Mouse (Mus musculus) left cerebral cortex, adult 9 months (tissue): ENCODE measurements around the gene Dennd6a.
"Not testable (repeated sequence)": the region's sequence is repeated elsewhere in the genome, so short reads cannot be mapped to it uniquely, and the experiment has no call there.

ENCODE experiments used
- DNase-seq, 2 experiments: peaks; one replicate each; pipeline ENCODE4 v3.0.0; 2022; ENCODE audit warnings: low spot score in 2 of 2

Dennd6a gene

GRCm38 (mm10) chr14:26573556-26573955 lies at the start of gene Dennd6a:
Dennd6a (plus strand) TSS chr14:26573856.
- not testable (repeated sequence) for DNase-seq

DNA sequence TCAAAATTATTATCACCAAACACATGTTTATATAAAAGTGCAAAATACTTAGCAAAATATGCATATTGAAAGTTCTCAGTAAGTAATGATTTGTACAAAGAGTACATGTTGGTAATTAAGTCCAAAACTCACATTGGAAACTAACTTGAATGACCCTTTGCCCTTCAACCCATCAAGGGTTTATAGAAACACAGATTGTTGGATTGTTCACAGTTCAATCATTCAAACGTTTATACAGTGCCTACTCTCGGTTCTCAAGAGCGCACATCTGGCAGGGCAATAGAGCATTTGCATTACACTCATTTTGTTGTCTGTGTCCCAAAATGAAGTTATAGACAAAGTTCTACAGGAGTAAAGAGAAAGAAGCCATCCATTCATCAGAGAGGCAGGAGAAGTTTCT lies 47.7 kb upstream of the Dennd6a start:
- DNase-seq = no peak

DNA sequence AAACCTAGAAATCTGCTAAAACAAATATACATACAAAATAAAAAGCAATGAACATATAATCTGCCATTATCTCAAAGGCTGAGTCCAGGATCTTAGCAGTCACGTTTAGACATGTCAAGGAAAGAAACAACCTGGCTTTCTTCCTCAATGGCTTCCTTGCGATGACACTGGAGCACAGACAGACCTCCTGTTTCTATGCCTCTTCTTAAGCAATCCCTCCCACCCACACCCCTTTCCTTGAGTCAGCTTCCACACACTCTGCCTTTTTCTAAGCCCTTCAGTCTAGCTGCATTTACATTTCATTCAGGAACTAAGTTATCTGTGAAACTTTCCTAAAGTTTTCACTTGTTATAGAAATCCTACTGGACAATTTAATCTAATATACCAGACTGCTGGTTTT lies 45.4 kb upstream of the Dennd6a start:
- no peak for DNase-seq

- DNase-seq = no peak
Observed at GRCm38 (mm10) chr14:26530350-26530749, 43.3 kb upstream of the Dennd6a start.

GRCm38 (mm10) chr14:26531410-26532313 lies 42.0 kb upstream of the Dennd6a start:
- no peak for DNase-seq

DNA sequence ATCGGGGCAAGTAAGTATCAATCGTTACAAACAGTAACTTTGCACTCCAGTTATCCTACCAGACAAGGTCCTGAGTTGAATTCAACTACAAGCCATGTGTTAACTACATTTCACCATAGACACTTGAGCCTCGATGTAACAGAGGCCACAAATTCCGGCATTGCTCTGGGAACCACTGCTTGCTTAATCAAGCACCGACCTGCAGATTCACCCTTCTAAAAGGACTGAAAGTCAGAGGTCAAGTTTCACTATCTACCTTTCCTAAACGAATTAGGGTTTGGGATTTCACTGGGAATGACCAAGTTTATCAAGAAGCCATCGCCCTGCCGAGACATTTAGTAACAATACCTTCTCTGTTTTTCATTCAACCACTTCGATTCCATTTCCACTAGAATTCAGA lies 40.9 kb upstream of the Dennd6a start:
- no peak for DNase-seq

GRCm38 (mm10) chr14:26533267-26533666 lies 40.4 kb upstream of the Dennd6a start:
- no peak for DNase-seq

DNA sequence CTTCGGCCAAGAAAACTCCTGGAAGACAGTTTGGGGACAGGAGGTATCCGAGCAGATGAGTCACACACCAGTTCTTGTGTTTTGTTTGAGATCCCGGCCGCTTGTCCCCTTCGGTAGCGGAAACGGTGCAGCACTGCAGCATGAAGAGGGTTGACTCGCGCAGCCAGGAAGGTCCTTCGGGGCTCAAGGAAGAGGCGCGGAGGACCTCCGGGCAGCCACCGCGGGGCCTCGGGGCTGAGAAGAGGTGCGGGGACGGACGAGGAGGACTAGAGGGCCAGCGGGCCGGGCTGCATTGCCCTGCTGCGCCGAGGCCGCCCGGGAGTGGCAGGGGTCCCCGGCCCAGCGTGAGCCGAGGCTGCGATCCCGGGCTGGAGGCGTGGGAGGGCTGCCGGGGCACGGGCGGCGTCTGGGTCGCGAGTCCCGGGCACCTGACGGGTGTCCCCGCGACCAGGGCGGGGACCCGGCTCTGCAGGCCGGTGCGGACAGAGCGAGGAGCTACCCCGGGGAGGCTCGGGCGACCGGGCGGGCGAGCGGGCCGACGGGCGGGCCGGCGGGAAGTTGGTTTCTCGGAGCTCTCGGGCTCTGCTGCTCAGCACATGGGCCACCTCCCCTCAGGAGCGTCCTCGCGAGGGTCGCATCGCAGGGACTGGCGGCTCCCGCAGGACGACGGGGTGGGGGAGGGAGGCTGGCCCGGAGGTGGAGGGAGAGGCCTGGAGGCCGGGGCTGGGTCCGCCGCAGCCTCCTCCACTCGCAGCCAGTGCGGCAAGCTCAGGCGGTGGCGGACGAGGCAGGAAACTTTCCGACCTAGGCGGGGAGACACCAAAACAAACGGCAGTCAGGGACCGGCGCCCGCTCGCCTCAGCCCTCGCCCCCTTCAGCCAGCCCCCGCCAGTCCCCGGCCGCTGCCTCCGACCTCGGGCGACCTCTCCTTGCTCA lies 39.6 kb upstream of the Dennd6a start:
- DNase-seq = peak in 1 of 2 experiments; percentile 18

- peak; percentile 95 to 99 for DNase-seq
Observed at GRCm38 (mm10) chr14:26534757-26535479, 38.7 kb upstream of the Dennd6a start, which contains the start of gene Slmap. Slmap (minus strand) TSS chr14:26534931.

DNA sequence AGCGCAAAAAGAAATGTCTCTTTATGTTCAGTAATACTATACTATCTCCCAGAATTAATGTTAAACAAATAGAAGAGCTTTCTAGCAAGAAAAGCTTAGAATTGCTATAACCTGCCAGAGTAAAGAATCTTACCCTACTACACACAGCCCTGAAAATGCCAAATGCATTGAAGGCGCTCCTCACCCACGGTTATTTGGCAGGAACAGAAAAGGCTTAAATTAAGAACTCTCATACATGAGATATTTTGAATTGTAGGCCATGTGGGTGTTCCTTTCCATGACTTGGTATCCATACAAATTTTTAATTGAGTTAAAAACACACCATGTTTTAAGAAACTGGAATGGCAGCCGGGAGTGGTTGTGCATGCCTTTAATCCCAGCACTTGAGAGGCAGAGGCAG lies 34.4 kb upstream of the Dennd6a start:
- peak in 1 of 2 experiments; percentile 52 for DNase-seq

DNA sequence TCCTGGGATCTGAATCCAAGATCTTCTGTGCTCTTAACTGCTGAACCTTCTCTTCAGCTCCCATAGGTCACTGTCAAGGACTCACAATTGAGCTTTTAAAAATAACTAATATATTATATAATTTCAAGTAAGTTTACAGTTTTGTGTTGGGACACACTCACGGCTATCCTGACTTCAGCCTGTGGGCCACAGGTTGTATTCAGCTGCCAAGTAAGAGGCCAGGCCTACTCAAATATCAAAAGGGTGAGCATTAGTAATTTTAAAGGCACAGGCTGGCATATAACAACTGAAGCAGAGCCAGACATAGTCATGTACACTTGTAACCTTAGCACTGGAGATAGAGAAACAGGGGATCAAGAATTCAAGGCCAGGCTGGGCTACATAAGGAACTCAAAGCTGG lies 33.1 kb upstream of the Dennd6a start:
- no peak for DNase-seq

DNA sequence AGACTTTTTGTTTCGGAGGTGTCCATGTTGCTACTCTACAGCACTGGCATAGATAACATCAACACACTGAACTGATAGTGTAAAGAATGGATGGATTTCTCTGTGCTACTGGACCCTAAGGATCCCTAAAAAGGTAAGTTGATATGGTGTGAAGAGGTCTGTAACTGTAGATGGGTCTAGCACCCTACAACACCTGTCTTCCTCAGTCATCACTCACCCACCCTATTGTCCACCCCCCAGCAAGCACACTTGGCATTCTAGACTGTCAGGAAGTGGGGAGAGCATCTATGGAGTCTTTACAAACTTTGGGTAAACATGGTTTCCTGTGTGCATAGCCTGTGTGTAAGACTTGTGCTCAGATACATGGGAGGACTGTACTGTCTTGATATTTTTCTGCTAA lies 31.5 kb upstream of the Dennd6a start:
- no peak for DNase-seq

DNA sequence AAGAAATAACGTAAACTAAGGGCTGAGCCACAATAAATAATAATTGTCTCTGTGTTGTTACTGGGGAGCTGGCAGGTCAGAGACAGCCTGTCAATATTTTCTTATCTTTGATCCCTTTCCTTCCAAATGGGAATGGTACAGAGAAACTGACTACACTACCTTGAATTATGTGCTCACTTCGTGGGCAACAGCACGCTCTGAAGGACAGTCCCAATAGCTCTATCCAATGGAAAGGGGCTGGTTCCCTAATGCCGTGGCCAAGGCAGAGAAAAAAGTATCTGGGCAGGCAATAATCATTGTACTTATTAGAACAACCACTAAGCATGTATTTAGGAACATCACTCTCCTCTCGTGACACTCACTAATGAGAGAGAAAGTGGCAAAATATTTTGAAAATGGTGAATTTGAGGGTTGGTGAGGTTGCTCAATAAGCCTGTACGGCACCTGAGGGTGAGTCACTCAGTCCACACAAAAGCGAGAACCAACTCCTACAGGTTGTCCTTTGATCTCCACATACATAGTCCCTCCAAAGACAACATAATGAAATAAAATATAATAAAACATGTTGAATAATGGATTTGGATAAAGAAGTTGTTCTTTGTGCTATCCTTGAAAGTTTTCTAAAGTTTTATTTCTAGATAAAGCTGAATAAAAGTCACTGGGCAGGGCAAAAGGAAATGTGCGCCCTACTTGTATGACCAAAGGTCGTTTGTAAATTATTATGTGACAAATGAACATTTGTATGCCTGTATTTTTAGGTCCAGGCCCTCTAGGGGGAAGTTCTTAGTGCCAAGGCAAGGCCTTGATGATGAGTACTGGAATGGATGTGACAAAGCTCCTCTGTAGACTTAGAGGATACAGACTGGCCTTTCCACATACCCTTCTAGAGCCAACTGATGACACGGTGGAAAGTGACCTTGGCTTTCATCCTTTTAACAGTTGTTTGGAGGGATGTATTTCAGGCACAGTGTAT lies 25.9 kb upstream of the Dennd6a start:
- DNase-seq = no peak

DNA sequence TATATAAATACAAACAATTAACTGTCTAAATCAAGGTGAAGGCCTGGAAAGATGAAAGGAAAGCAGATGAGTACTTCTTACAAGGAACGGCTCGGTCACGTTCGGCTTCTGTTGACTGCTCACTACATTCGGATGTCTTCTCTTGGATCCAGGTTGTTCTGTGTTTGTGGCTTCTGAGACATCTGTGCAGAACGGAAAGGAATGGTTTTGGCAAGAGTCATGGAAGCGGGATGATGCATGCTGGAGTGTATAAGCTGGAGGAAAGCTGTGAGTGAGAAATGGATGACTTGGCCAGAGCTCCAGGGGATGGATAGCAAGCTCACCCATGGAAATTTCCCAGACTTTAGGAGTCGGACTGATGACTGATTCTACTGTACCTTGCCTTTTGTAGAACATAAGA lies 22.9 kb upstream of the Dennd6a start:
- DNase-seq = no peak

DNA sequence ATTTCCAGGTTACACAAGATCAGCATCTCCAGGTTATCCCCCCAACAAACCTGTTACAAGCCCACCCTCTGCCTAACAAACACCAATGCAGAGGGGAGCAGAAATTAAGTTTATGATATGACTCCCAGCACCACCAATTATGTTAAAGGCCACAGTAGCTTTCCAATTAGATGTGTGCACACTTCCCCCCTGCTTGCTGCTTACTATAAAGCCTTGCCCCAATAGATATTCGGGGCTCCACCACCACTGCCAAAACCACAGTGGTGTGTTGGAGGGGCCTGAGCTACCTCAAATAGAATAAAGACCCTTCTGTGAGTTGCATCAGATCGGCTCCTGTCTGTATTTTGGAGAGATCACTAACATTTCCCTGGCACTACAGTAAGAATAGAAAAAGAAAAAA lies 21.2 kb upstream of the Dennd6a start:
- no peak for DNase-seq

DNA sequence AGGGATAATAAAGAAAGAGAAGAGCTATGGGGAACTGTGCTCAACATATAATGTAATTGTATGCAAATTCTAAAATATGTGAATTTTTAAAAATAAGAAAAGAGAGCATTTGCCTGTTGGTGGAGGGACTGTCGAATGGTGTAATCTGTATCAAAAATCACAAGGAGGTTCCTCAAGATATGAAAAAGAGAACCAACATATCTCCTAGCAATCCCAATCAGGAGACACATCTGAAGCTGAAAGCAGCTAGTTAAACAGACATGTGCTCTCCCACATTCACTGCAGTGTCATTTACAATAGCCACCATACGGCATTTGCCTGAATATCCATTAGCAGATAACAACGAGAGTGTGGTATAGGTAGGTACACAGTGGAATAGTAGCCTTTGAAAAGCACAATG lies 20.8 kb upstream of the Dennd6a start:
- DNase-seq = no peak

DNA sequence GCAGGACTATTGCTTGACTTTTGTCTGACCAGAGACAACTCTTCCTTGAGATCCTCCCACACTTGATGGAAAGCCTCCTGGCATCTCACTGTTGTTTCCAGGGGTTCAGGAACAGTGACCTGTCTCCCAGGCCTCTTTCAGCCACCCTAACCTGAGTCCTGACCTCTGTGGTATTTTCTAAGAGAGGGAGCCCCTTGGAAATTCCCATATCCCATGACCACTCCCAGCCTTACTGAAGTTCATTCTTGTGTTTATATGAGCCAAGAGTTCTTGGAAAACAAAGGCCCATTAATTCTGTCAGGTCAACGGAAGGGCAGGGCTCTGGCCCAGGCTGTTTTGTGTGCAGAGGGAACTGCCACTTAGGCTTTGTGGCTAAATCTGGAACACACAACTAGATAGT lies 16.1 kb upstream of the Dennd6a start:
- DNase-seq = no peak

DNA sequence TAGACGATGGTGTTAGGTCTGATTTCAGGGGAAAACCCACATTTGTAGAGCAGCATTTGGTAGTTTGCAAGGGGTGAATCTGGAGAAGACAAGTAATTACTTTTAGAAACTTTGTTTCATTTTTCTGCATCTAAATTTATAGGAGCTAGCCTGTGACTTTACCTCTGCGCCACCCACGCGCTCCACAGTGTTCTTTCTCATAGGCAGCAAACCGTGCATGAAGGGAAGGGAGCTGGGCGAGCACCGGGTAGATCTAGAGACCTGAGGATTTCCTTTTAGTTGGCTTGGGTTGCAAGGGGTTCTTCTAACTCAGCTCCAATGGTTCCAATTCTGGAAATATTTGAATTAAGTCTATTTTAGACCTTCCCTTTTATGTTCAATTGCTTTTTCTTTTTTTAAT lies 15.1 kb upstream of the Dennd6a start:
- peak in 1 of 2 experiments; percentile 35 for DNase-seq

DNA sequence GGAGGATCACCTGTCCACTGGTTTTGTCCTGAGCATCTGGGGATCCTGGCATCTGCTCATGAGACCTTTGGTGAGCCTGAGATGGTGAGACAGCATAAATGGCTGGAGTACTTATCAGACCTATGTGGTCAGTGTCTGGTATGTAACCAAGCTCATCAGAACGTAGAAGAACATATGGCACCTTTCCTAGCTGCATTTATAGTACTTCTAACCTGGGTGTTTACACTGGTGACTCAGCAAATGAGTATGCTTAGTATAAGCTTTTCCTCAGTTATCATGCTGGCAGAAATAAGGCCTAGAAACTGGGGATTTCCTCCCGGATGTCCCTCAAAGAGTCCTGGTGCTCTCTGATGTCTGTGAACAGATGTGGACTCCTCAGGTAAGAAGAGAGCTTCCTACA lies 11.4 kb upstream of the Dennd6a start:
- no peak for DNase-seq

DNA sequence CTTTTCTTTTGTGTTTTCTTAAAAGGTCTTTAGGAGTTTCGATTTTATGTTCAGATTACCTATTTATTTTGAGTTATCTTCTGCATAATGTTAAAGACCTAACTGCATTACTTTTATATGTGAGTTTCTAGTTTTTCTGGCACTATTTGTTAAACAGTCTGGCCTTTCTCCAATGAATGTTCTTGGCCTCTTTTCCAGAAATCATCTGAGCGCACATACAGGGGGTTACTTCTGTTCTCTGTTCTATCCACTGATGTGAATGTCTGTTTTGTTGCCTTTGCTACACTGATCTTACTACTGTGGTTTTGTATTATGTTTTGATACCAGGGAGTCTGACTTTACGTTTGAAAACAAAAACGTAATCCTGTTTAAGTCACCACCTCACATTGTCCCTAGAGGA lies 3.8 kb upstream of the Dennd6a start:
- DNase-seq = no peak
